Comparison of ENCODE assay signal across 9 mouse cellular contexts in the genomic region with DNA sequence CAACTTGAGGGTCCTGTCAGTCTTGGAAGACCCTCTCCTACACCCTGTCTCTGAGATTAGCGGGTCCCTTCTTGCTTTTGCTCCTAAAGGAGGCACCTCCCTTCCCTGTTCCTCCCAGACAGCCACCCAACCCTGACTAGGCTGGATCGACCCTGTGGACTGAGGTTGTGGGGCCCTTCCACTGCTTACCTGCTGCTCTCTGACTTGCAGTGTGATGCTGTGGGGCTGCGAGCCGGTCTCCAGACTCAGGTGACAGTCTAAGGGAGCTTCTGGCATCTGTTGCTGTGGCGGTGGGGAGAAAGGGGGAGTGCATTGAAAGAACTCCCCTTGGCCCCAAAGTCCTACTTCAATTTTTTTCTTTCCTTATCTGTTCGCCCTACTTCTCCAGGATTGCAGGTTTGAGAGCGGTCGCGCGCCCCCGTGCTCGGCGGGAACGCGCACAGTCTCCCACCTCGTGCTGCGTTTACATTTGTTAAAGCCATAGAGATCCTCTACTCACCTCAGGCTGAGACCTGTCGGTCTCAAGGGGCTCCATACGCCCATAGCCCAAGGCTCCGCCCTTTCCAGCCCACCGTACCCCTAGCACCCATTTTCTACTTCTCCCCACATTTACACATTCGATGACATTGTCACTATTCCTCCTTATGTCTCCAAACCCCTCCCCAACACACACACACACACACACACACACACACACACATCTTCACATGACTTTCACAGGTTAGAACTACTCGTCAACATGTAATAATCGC. TPM values are rescaled to one million over a fixed set of nuclear protein-coding genes. Genes with fewer than 3 reads are reported as not detected.
A peak's percentile ranks its signal among the peaks of the same experiment; 100 is the strongest.
DNase-seq lines count a peak whose midpoint lies in the region; ATAC-seq and TF ChIP-seq lines count a peak whose summit lies in the region.
"Had no signal": no experiment of that assay in that cellular context is flagged by ENCODE, and none has a peak within 500 bp of the region (broad histone marks: within the 10 kb centered on the region; RNA-seq: fewer than 3 reads in every experiment).

No protein-coding gene starts in this region.

- WGBS in heart, embryonic 12.5 days: 2% methylated on average over 24 of the region's 24 CpGs
- WGBS in hindbrain, embryonic 12.5 days: 2% methylated on average over 24 of the region's 24 CpGs
- WGBS in midbrain, embryonic 15.5 days: 1% methylated on average over 24 of the region's 24 CpGs

- no peaks in the 10 kb centered on the region for H3K36me3 ChIP-seq in heart, embryonic 12.5 days
- H3K36me3 ChIP-seq in hindbrain, embryonic 12.5 days: no peaks in the 10 kb centered on the region
- H3K36me3 ChIP-seq in midbrain, embryonic 15.5 days (replicated peaks): no peaks in the 10 kb centered on the region

- peaks cover 54% of the 10 kb centered on the region for H3K4me1 ChIP-seq in heart, embryonic 12.5 days (replicated peaks)
- H3K4me1 ChIP-seq in hindbrain, embryonic 12.5 days: peaks cover 67% of the 10 kb centered on the region
- peaks cover 74% of the 10 kb centered on the region for H3K4me1 ChIP-seq in midbrain, embryonic 15.5 days

- no peak for ATAC-seq in heart, embryonic 12.5 days (ENCODE audit: insufficient number of reproducible peaks, low FRiP score)
- no peak for ATAC-seq in hindbrain, embryonic 12.5 days (ENCODE audit: low FRiP score)
- ATAC-seq in midbrain, embryonic 15.5 days (replicated peaks): no peak

- no peak overlapping the region for H3K27ac ChIP-seq in heart, embryonic 12.5 days (ENCODE audit: poor library complexity, severe bottlenecking)
- H3K27ac ChIP-seq in hindbrain, embryonic 12.5 days: peak overlapping the region; percentile 57; the same call in 1 of the 2 replicates
- peak overlapping the region; percentile 86 for H3K27ac ChIP-seq in midbrain, embryonic 15.5 days

- TF ChIP-seq POLR2A in brain, embryonic 14.5 days (IDR thresholded peaks at IDR 0.05; ENCODE audit: borderline replicate concordance, extremely low read depth, insufficient read depth, insufficient read length, poor library complexity, severe bottlenecking): no peak

- peaks cover 90% of the 10 kb centered on the region for H3K27me3 ChIP-seq in heart, embryonic 12.5 days (replicated peaks)
- H3K27me3 ChIP-seq in hindbrain, embryonic 12.5 days: peaks cover 91% of the 10 kb centered on the region
- peaks cover 57% of the 10 kb centered on the region for H3K27me3 ChIP-seq in midbrain, embryonic 15.5 days (replicated peaks)

- no peak for TF ChIP-seq CTCF in brain, embryonic 14.5 days (IDR thresholded peaks at IDR 0.05; ENCODE audit: borderline replicate concordance, extremely low read depth, insufficient read depth, insufficient read length)

- H3K4me2 ChIP-seq in heart, embryonic 12.5 days: peak overlapping the region; percentile 25; the same call in 1 of the 2 replicates
- peak overlapping the region; percentile 52 for H3K4me2 ChIP-seq in hindbrain, embryonic 12.5 days (replicated peaks)
- peak overlapping the region; percentile 67 for H3K4me2 ChIP-seq in midbrain, embryonic 15.5 days

- intact Hi-C loops in gastrocnemius, postnatal 14 days (cut with DNase I; ENCODE audit: low total_unique reads): loop anchor here (5.0 kb wide), 1 partner anchor 164 kb away; no protein-coding TSS in a partner anchor

- H3K9ac ChIP-seq in heart, embryonic 12.5 days: no peak overlapping the region
- H3K9ac ChIP-seq in hindbrain, embryonic 12.5 days: peak overlapping the region; percentile 13; the same call in 1 of the 2 replicates
- peak overlapping the region; percentile 48 for H3K9ac ChIP-seq in midbrain, embryonic 15.5 days

- no peak for DNase-seq in heart, postnatal 4 days
- DNase-seq in brain, embryonic 14.5 days (ENCODE audit: low read depth): peak; percentile 77
- no peak for DNase-seq in urinary bladder, postnatal 14 days (ENCODE audit: low spot score)
- no peak for DNase-seq in gastrocnemius, postnatal 14 days
- DNase-seq in c-Kit-positive CD71-positive TER-119-positive erythroid progenitor cells, embryonic 14.5 days (ENCODE audit: low spot score): no peak

- peak overlapping the region; percentile 14; the same call in 1 of the 2 replicates for H3K4me3 ChIP-seq in heart, embryonic 12.5 days
- H3K4me3 ChIP-seq in hindbrain, embryonic 12.5 days: peak overlapping the region; percentile 27
- peak overlapping the region; percentile 42 for H3K4me3 ChIP-seq in midbrain, embryonic 15.5 days

- no peaks in the 10 kb centered on the region for H3K9me3 ChIP-seq in heart, embryonic 12.5 days (replicated peaks)
- no peaks in the 10 kb centered on the region for H3K9me3 ChIP-seq in hindbrain, embryonic 12.5 days (replicated peaks)
- no peaks in the 10 kb centered on the region for H3K9me3 ChIP-seq in midbrain, embryonic 15.5 days

RNA-seq across cellular contexts. Expression of a gene that starts 2.8 kb away (rescaled TPM):
- polyA plus RNA-seq in heart, embryonic 12.5 days (2016; fragmentation: Nextera tagmentation; extraction: Ambion mirVana): 8.5 and 8.6 TPM in 2 replicates
- 10 to 100 TPM; 25.4 to 31.0 TPM for total RNA-seq in heart, postnatal 4 days (2021)
- polyA plus RNA-seq in brain, embryonic 14.5 days (2012; rRNA removed): 57.7 and 67.1 TPM in 2 replicates
- polyA plus RNA-seq in hindbrain, embryonic 12.5 days (2016; fragmentation: Nextera tagmentation; extraction: Ambion mirVana): 47.8 and 59.3 TPM in 2 replicates
- polyA plus RNA-seq in midbrain, embryonic 15.5 days (2015; fragmentation: Nextera tagmentation; extraction: Ambion mirVana): 36.1 and 46.9 TPM in 2 replicates
- 10 to 100 TPM; 58.1 to 77.5 TPM for total RNA-seq in gastrocnemius, postnatal 14 days (2021)

RNA-seq across cellular contexts. Expression of a gene that starts 2.9 kb away (rescaled TPM):
- 0.05 TPM in 1 of 2 replicates, not detected in the other for polyA plus RNA-seq in heart, embryonic 12.5 days (2016; fragmentation: Nextera tagmentation; extraction: Ambion mirVana)
- total RNA-seq in heart, postnatal 4 days (2021): under 1 TPM; 0.83 to 0.86 TPM
- 364 and 418 TPM in 2 replicates for polyA plus RNA-seq in brain, embryonic 14.5 days (2012; rRNA removed)
- polyA plus RNA-seq in hindbrain, embryonic 12.5 days (2016; fragmentation: Nextera tagmentation; extraction: Ambion mirVana): 9.2 and 10.4 TPM in 2 replicates
- 44.4 and 55.1 TPM in 2 replicates for polyA plus RNA-seq in midbrain, embryonic 15.5 days (2015; fragmentation: Nextera tagmentation; extraction: Ambion mirVana)
- total RNA-seq in gastrocnemius, postnatal 14 days (2021): 1 to 10 TPM; 3.1 to 5.8 TPM
- polyA plus RNA-seq: heart, embryonic 14.5 days had no signal

RNA-seq across cellular contexts. Expression of a gene that starts 48.3 kb away (rescaled TPM):
- polyA plus RNA-seq in heart, embryonic 12.5 days (2016; fragmentation: Nextera tagmentation; extraction: Ambion mirVana): 15.2 and 15.5 TPM in 2 replicates
- total RNA-seq in heart, postnatal 4 days (2021): 10 to 100 TPM; 15.3 to 17.6 TPM
- 6.8 and 7.1 TPM in 2 replicates for polyA plus RNA-seq in brain, embryonic 14.5 days (2012; rRNA removed)
- 9.8 and 10.1 TPM in 2 replicates for polyA plus RNA-seq in hindbrain, embryonic 12.5 days (2016; fragmentation: Nextera tagmentation; extraction: Ambion mirVana)
- polyA plus RNA-seq in midbrain, embryonic 15.5 days (2015; fragmentation: Nextera tagmentation; extraction: Ambion mirVana): 3.9 and 5.0 TPM in 2 replicates
- total RNA-seq in gastrocnemius, postnatal 14 days (2021): 1 to 10 TPM; 5.2 to 7.5 TPM

RNA-seq across cellular contexts. Expression of a gene that starts 51.7 kb away (rescaled TPM):
- 24.0 and 24.7 TPM in 2 replicates for polyA plus RNA-seq in heart, embryonic 12.5 days (2016; fragmentation: Nextera tagmentation; extraction: Ambion mirVana)
- 10 to 100 TPM; 14.2 to 17.1 TPM for total RNA-seq in heart, postnatal 4 days (2021)
- 123 and 145 TPM in 2 replicates for polyA plus RNA-seq in brain, embryonic 14.5 days (2012; rRNA removed)
- 63.0 and 67.8 TPM in 2 replicates for polyA plus RNA-seq in hindbrain, embryonic 12.5 days (2016; fragmentation: Nextera tagmentation; extraction: Ambion mirVana)
- polyA plus RNA-seq in midbrain, embryonic 15.5 days (2015; fragmentation: Nextera tagmentation; extraction: Ambion mirVana): 136 and 140 TPM in 2 replicates
- total RNA-seq in gastrocnemius, postnatal 14 days (2021): 1 to 10 TPM; 7.0 to 8.7 TPM
